Mouse (Mus musculus): ENCODE results near the gene Cenph.
A peak's percentile ranks its signal among the peaks of the same experiment; 100 is the strongest.
"Not testable (repeated sequence)": the region's sequence is repeated elsewhere in the genome, so short reads cannot be mapped to it uniquely, and the experiment has no call there.

Cenph gene

DNA sequence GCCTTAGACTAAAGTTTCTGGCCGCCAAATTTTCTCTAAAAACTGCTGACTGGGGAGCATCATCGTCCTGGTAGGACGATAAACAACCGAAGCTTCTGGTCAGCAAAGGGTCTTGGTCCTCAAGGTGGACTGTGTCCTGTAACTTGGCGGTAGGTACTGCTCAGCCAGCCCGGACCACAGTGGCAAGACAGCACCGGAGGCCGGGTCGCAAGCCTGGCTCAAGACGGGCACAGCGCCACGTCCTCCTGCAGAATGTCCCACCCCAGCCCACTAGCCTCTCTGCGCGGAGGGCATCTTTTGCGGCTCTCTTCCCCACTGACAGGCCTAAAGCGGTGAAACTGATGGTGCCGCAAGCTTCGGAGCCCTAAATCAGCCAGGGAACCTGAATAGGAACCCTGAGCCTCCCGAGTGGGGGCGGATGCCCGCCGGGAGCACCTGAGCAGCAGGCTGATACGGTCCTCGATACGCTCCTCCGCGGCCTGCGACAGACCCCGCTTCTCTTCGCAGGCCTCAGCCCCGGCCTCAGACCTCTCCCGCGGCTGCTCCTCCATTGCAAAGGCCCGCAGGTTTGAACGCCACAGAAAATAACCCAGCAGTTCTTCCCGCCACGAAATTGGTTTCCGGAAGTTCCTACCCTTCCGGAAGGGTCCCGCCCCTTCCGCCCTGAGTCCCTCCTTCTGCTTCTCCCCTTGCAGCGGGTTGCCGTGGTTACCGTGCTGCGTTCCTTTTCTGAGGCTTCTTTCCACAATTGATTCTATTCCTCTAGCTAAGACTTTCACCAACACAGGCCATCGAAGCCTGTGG, at the start of gene Cenph:
TSS of gene Cenph (minus strand) at position 648 of the 804 bp plus-strand sequence.
- DNase-seq (ENCODE audit: low read depth in 2 of 2, low spot score in 2 of 2): peak; percentile 68 to 75

GRCm38 (mm10) chr13:100824916-100825315, 49.2 kb upstream of the Cenph start:
- DNase-seq (ENCODE audit: low read depth in 2 of 2, low spot score in 2 of 2): no peak

DNA sequence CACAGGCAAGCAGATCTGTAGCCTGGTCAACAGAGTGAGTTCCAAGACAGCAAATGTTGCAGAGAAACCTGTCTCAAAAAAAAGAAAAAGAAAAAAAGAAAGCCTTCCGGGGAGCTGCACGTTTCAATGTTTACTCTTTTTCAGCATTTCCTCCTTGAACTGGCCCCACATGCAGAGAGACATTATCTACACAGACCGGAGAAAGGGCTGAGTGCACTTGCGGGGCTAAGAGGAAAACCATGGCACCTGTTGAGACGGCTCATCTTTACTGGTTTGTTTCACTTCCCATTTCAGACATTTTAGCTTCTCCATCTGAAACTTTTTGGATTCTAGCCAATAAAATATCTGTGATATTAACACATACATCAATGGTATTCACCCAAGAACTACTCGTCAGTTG, 48.6 kb upstream of the Cenph start:
- no peak for DNase-seq (ENCODE audit: low read depth in 2 of 2, low spot score in 2 of 2)

DNA sequence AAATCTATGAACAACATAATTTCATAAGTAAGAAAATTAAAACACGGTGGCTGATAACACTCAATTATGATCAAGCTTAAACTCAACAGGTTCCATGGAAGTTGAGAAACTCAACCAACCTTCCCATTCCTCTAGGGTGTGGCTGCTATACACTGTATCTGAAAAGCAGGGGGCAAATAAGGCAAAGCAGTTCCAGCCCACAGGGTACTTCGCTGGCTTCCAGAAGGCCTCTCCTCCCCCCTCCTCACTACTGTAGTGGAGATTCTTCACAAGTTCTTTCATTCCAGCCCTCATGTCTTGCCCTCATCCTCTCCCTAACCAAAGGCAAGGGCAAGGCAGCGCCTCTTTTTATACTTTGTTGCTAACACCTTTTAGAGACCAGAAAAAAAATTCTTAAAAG, 48.2 kb upstream of the Cenph start:
- DNase-seq (ENCODE audit: low read depth in 2 of 2, low spot score in 2 of 2): no peak

DNA sequence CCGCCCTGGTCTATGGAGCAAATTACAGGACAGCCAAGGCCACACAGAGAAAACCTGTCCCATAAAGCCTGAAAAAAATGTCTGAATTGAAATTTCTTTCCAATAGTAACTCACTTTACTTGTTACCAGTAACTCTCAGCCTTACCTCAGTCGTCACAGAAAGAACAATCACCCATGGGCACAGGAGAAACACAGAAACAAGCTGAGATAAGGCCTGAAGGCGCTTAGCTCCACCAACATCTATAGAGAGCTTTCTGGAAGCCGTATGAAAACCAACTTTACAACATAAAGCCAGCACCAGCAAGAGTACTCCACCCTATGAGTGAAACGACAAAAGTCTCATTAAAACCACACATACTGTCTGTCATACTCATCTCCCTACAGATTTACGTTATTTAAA, 38.8 kb upstream of the Cenph start:
- no peak for DNase-seq (ENCODE audit: low read depth in 2 of 2, low spot score in 2 of 2)

- DNase-seq (ENCODE audit: low read depth in 2 of 2, low spot score in 2 of 2): peak in 1 of 2 experiments; percentile 11
Observed at GRCm38 (mm10) chr13:100805776-100806175, 30.1 kb upstream of the Cenph start.

DNA sequence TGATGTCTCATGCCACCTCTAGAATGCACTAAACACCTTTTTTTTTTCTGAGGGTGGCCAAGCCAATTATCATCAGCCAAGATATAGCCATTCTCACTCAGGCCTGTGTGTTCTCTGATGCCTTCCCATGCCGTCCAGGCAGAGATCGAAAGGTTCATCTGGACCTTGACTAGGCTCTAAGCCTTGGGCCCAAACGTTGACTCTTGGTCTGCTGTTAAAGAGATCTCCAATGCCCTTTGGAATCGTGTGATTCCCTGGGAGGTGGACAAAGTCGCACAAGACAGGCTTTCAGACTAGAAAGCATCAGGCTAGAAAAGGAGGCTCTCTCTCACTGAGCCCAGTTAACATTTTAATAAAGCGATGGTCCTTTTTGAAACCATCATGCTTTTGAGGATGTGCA, 21.5 kb upstream of the Cenph start:
- DNase-seq (ENCODE audit: low read depth in 2 of 2, low spot score in 2 of 2): no peak

DNA sequence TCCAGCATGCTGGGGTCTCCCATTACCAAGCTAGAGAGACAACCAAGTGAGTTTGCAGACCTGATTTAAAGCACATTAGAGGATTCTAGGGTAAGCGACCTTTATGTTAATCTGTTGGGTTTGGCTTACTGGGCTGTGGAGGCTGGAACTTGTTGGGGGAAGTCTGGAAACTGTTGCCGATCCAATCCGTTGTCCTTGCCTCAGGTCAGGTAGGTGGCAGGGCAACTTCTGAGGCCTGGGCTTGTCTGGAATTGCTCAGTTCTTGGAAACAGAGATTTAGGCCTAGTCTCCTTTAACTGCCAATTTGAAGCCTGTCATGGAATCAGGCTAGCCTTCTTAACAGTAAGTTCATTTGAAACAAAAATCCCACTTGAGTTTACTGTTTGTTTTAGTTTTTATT, 13.4 kb upstream of the Cenph start:
- DNase-seq (ENCODE audit: low read depth in 2 of 2, low spot score in 2 of 2): no peak

- DNase-seq (ENCODE audit: low read depth in 2 of 2, low spot score in 2 of 2): not testable (repeated sequence)
Observed at GRCm38 (mm10) chr13:100788057-100788456, 12.4 kb upstream of the Cenph start.

- no peak for DNase-seq (ENCODE audit: low read depth in 2 of 2, low spot score in 2 of 2)
Observed at GRCm38 (mm10) chr13:100787316-100788010, 11.8 kb upstream of the Cenph start.

DNA sequence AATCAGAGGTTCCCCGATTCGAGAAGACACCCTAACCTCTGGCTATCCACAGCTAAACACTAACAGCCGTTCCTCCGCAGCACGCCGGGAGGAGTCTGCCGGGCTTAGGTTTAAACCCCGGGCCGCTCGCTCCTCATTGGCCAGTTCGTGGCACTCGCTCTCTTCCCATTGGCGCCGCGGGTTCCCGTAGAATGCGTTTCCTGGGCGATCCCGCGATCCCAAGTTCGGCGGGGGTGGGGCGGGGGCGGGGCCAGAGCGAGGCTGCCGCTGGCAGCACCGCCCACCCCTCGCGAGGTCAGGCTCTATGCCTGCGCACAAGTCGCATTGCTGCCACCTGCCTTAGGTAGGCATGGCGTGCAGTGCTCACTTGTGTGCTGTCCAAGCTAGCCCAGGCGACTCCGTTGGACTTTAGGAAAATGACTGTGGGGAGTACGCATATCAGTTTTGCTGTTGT, 10.7 kb upstream of the Cenph start, which contains the start of gene Ccnb1:
TSS of gene Ccnb1 (minus strand) at position 157 of the 454 bp plus-strand sequence.
- peak; percentile 76 for DNase-seq (ENCODE audit: low read depth in 2 of 2, low spot score in 2 of 2)

- no peak for DNase-seq (ENCODE audit: low read depth in 2 of 2, low spot score in 2 of 2)
Observed at GRCm38 (mm10) chr13:100785806-100786413, 10.2 kb upstream of the Cenph start.

DNA sequence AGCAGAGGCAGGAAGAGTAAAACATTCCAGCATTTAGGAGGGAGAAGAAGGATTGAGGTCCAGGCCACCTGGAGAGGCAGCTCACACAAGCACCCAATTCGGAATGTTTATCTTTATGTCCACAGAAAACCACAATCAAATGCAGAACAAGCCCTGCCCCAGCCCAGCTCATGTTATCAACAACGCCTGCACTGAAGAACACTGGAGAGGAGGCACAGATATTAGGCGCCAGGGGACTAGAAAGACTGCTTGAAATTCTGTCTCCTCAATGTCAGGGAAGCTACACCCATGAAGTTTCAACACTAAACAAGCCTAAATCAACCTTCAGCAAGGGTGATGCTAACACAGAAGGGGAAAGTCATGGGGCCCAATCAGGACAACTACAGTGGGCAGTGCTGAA, 1.8 kb upstream of the Cenph start:
- DNase-seq (ENCODE audit: low read depth in 2 of 2, low spot score in 2 of 2): no peak

DNA sequence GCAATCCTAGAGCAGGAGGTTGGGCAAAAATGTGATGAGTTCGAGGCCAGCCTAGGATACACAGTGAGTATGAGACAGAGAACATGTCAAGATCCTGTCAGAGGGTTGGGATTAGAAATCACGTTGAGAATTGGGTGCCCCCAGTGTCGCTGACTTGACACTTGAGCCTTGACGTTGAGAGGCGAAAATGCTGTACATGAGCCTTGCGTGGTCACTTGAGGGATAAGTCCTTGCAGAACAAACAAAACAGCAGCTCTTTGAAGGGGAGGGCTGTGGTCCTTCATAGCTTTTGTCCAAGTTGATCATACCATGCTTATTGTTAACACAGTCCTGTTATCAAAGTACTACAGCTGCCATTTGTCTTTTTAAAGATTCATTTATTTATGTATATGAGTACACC, 1.0 kb upstream of the Cenph start:
- no peak for DNase-seq (ENCODE audit: low read depth in 2 of 2, low spot score in 2 of 2)

DNA sequence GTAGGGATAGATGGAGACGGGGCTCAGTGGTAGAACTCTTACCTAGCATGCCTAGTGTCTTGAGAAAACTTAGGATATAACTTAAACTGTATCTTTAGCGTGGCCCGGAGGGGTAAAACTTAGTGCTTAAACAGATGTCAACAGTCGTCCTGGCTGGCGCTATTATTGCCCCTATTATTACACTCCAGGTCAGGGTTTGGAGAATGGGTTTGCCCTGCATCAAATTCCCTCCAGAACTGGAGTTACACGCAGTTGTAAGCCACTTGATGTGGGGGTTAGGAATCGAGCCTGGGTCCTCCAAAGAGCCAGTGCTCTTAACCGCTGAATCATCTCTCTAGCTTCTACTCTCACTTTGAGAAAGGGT, 339 bp upstream of the Cenph start:
- DNase-seq (ENCODE audit: low read depth in 2 of 2, low spot score in 2 of 2): no peak

GRCm38 (mm10) chr13:100774704-100775103, 995 bp downstream of the Cenph start:
- DNase-seq (ENCODE audit: low read depth in 2 of 2, low spot score in 2 of 2): no peak

- DNase-seq (ENCODE audit: low read depth in 2 of 2, low spot score in 2 of 2): no peak
Observed at GRCm38 (mm10) chr13:100755329-100755728, 20.4 kb downstream of the Cenph start.

GRCm38 (mm10) chr13:100754186-100754585, 21.5 kb downstream of the Cenph start:
- DNase-seq (ENCODE audit: low read depth in 2 of 2, low spot score in 2 of 2): no peak

DNA sequence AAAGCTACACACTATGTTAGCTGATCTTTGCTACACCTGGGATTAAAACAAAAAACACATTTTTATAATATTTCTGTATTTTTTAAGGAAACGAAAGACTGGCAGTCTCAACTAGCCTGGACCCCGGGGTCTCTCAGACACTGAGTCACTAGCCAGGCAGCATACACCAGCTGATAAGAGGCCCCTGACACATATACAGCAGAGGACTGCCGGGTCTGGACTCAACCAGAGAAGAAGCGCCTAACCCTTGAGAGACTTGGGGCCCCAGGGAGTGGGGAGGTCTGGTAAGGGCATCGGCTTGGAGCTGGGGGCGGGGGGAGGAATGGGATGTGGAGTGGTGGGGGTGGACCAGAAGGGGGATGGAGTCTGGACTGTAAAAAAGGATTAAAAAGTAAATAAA, 22.7 kb downstream of the Cenph start:
- no peak for DNase-seq (ENCODE audit: low read depth in 2 of 2, low spot score in 2 of 2)

GRCm38 (mm10) chr13:100752529-100752928, 23.2 kb downstream of the Cenph start:
- DNase-seq (ENCODE audit: low read depth in 2 of 2, low spot score in 2 of 2): no peak

DNA sequence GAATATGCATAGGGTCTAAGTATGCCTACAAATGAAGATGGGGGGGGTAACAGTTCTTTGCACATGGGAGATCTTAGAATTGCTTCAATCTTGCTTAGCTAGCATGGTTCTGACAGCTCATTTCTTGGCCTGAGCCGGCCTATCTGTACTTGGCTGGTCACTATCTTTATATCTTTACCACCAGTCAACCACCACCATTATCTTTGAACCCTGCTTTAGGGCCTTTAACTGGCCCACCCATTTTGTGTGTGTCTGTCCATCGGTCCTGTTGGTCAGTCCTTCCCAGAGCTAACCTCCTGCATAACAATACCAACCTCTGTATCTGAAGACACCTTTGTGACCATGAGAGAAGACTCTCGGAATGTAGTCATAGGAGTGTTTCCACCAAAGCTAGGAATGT, 24.3 kb downstream of the Cenph start:
- no peak for DNase-seq (ENCODE audit: low read depth in 2 of 2, low spot score in 2 of 2)

- no peak for DNase-seq (ENCODE audit: low read depth in 2 of 2, low spot score in 2 of 2)
Observed at GRCm38 (mm10) chr13:100750799-100751198, 24.9 kb downstream of the Cenph start.

Data from CD8-positive naive resting alpha-beta T cell, adult 2 months (primary cell).